Mouse (Mus musculus) B cell, adult 2 months (primary cell): ENCODE measurements around the gene Ankrd65.
A peak's percentile ranks its signal among the peaks of the same experiment; 100 is the strongest.

Experiments
- DNase-seq, 2 experiments: peaks; one replicate each; pipeline ENCODE4 v3.0.0; 2022

The Ankrd65 gene

DNA sequence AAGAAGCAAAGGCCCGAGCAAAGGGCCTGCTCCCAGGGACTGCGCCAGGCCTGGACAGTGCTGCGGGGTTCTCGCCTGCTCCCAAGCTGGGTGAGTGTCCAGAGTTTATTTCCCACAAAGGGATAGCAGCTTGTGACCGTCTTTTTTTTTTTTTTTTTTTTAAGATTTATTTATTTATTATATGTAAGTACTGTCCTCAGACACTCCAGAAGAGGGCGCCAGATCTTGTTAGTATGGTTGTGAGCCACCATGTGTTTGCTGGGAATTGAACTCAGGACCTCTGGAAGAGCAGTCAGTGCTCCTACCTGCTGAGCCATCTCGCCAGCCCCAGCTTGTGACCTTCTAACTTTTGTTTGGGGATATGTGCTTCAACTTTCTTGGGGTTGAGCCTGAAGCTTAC is 30.8 kb downstream of the Ankrd65 start:
- DNase-seq = peak; percentile 59 to 68

- no peak for DNase-seq
Observed at GRCm38 (mm10) chr4:155823443-155823842, 33.2 kb downstream of the Ankrd65 start.

DNA sequence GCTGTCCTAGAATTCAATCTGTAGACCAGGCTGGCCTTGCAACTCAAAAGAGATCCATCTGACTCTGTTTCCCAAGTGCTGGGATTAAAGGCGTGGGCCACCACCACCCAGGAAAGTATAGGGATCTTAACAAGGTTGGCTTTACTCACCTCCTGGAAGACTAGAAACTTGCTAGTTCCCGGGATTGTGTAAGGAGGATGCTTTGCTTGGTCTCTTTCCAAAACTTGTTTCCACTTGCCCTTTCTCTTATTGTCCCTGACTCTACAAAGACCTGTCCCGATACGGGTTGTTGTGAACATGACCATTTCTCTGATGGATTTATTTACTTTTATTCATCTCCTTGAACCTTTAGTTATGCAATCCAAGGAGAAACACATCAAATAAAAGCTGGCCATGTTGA is 39.6 kb downstream of the Ankrd65 start:
- no peak for DNase-seq

DNA sequence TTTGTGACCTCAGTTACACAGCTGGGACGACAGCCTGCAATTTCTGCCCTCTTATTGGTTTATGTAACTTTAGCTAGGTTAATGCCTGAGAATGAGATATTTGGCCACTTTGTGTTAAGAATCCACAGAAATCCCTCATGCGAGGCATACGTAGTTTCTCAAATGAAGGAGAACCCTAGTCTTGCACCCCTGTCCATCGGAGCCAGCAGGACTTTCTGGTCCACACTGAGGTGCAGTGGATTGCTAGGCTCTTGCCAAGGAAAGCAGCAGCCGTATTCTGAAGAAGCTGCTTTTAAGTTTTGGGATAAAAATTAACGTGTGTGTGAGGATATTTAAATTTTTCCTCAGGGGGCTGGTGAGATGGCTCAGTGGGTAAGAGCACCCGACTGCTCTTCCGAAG is 40.4 kb downstream of the Ankrd65 start:
- no peak for DNase-seq

- peak; percentile 95 for DNase-seq
Observed at GRCm38 (mm10) chr4:155831205-155831766, 41.0 kb downstream of the Ankrd65 start, which contains the start of gene Aurkaip1. TSS of gene Aurkaip1 (plus strand) at chr4:155831272.

DNA sequence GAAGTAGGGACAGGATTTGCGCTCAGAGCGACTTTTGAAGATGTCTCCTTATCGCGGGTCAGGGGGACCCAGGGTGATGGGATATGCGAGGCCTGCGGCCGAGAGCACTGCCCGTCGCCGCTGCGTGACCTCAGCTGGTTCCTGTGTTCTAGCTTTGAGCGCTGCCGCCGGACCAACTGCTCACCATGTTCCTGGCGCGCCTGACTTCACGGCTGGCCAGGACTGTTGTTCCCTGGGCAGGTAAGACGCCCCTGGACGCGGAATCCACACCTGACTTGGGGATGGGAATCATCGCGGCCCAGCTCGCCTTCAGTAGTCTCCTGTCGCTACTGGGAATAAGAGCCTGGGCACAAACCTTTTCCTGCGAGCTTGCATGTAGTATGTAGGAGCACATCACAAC is 41.6 kb downstream of the Ankrd65 start:
- no peak for DNase-seq

- no peak for DNase-seq
Observed at GRCm38 (mm10) chr4:155832321-155832720, 42.1 kb downstream of the Ankrd65 start.

GRCm38 (mm10) chr4:155833234-155833633 is 43.0 kb downstream of the Ankrd65 start:
- DNase-seq = no peak

- peak; percentile 75 to 78 for DNase-seq
Observed at GRCm38 (mm10) chr4:155833836-155834235, 43.6 kb downstream of the Ankrd65 start.

GRCm38 (mm10) chr4:155837404-155838010 is 47.3 kb downstream of the Ankrd65 start:
- DNase-seq = no peak

GRCm38 (mm10) chr4:155838187-155839153 is 48.2 kb downstream of the Ankrd65 start:
- DNase-seq = no peak

DNA sequence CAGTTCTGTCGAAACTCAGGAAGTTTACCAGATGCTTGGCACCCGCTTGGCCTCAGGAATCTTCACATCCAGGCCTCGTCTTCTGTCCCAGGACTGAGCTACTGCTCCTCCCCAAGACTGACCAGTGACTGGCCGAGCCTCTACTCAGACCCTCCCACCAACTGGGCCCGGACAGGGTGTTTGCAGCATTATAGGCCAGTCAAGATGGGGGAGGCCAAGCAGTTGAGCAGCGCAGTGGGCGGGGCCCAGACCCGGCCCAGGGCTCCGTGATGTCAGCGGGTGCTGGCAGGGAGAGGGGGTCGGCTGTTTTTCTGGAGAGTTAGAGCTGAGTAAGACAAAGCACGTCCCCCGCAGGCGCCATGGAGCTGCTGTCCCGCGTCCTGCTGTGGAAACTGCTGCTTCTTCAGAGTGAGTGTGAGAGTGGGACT is 49.3 kb downstream of the Ankrd65 start, which contains the start of gene Mxra8:
Gene Mxra8 (plus strand): TSS at position 198 of the 428 bp plus-strand sequence.
- DNase-seq = no peak

DNA sequence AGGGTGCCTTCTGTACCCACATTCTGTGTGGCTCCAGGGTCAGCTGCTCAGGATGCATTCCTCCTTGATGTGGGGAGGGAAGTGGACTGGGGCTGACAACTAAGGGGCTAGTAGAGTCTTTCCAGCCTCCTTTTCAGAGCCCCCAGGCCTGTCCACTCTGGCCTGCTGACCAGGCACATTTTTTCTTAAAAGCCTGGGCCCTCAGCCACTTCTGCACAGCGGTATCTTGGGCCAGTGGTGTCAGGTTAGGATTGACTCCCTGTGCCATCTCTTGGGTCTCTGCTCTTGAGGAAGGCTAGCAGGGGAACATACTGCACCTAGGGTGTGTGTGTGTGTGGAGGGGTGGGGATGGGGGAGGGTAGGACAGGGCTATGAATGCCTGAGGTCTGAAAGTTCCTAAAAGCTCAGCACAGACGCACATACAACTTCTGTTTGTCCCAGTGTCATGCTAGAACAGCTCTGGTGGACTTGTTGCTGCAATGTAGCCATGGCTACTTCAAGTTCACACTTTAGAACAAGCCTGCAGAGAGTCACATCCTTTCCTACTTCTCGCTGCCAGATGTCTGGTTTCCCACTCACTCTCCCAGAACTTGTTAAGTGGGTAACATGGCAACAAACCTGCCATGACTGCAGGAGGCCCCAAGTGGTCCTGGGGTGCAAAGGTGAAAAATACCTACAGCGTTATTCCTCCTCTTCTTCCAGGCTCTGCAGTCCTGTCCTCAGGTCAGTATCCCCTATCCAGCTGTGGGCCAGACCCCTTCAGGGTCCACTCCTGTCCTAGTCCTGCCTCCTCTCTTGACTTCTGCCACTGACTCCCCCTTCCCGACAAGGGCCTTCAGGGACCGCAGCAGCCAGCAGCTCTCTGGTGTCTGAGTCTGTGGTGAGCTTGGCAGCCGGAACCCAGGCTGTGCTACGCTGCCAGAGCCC is 50.1 kb downstream of the Ankrd65 start:
- no peak for DNase-seq

GRCm38 (mm10) chr4:155841003-155841454 is 50.8 kb downstream of the Ankrd65 start:
- peak; percentile 78 to 80 for DNase-seq

DNA sequence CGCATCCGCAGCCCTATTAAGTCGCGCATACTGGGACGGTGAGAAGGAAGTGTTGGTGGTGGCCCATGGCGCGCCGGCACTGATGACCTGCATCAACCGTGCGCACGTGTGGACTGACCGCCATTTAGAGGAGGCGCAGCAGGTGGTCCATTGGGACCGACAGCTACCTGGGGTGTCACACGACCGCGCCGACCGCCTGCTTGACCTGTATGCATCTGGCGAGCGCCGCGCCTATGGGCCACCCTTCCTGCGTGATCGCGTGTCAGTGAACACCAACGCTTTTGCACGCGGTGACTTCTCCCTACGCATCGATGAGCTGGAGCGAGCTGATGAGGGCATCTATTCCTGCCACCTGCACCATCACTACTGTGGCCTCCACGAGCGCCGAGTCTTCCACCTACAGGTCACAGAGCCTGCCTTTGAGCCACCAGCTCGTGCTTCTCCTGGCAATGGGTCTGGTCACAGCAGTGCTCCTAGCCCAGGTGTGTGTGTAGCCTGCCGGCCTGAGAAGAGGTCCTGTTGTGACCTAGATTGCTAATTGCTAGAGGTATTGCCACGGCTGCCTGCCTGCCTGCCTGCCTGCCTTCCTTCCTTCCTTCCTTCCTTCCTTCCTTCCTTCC is 51.5 kb downstream of the Ankrd65 start:
- DNase-seq = peak; percentile 39 to 42

DNA sequence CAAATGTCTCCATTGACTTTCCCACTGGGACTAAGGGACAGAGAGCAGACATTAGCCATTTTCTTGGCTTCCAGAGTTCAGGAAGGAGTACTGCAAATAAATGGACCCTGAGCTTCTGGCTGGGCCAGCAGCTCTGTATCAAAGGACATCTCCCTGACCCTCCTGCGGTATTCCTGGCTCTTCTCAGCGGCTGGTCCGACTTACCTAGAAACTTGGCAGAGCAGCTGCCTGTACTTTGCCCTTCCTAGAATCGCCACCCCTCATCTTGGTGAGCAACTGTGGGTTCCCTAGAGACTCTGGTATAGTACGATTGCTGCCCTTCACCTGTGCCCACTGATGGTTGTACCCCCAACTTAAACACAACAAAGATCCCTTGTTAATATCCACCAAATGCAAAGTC is 53.0 kb downstream of the Ankrd65 start:
- no peak for DNase-seq

GRCm38 (mm10) chr4:155846871-155847578 is 56.8 kb downstream of the Ankrd65 start, which contains the start of gene Dvl1:
TSS of gene Dvl1 (plus strand) at chr4:155847402.
- peak; percentile 97 to 99 for DNase-seq

DNA sequence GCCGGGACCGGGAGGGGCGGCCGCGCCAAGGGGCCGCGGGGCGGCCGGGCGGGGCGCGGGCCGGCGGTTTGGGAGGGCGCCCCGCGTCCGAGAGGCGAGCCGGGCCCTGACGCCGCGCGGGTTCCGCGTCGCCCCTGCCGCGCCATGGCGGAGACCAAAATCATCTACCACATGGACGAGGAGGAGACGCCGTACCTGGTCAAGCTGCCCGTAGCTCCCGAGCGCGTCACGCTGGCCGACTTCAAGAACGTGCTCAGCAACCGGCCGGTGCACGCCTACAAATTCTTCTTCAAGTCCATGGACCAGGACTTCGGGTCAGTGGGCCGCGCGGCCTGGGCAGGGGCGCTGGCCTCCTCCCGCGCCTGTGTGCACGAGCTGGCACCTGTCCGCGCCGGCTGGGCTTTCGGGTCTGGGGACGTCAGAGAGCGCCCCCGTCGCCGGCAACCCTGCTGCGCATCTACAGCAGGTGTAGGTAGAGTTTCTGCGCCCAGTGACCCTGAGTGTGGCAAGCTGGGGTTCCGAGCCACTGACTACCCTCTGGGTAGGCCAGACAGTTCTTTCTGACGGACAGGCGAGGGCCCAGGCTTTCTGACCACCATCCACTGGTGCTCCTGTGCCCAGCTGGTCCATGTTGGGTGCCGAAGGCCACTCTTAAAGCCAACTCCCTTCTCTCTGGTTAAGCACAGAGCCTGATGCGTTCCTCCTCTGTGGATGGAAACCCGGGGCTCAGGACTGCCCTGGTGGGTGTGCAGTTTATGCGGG is 57.5 kb downstream of the Ankrd65 start:
- peak; percentile 31 to 42 for DNase-seq

DNA sequence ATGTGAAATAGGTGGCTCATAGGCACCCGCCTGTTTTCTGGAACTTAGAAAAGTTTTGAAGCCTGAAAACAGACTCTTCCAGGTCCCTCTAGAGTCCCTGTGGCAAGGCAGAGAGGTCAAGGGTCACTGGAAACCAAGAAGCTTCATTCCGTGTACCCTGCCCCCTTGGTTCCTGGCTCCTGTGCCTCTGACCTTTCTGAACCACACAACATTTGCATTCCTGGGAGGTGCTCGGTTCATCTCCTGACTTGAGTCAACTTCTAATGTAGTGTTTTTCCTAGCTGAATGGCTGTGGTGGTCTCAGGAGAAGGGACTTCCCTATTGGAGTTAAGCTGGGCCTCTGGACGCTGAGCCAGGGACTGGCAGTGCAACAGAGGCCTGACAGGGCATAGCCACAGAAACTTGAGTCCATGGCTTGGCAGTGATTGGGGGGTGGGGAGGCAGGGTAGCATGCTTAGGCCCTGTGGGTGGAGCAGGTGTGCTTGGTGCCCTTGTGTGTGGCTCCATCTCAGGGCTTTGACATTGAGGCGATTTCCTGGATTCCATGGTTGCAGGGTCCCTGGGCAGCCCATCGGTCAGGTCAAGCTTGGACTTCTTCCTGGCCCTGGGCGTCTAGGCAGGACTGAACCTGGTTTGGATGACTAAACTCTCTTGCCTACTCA is 58.3 kb downstream of the Ankrd65 start:
- DNase-seq = no peak
